8 mouse cellular contexts compared by ENCODE assay signal in genomic region chr11:44469646-44470431, GRCm38 (mm10). TPM values are rescaled to one million over a fixed set of nuclear protein-coding genes. Genes with fewer than 3 reads are reported as not detected.
DNase-seq lines count a peak whose midpoint lies in the region; ATAC-seq and TF ChIP-seq lines count a peak whose summit lies in the region.

No protein-coding gene starts in this region.

- no peaks in the 10 kb centered on the region for H3K9me3 ChIP-seq in limb, embryonic 12.5 days

- DNase-seq in left cerebral cortex, adult 2 months (ENCODE audit: extremely low spot score in 1 of 2, low spot score in 2 of 2), result no peak
- no peak for DNase-seq in left cerebral cortex, postnatal 4 days
- DNase-seq in MN1 (ENCODE audit: low spot score), result peak; percentile 77
- peak; percentile 82 for DNase-seq in naive thymus-derived CD4-positive, alpha-beta T cell, adult 2 months (ENCODE audit: low read depth)
- DNase-seq in frontal cortex, postnatal 36 days (ENCODE audit: low spot score in 2 of 2), result no peak
- DNase-seq in ovary, postnatal 10 days (ENCODE audit: low spot score), result no peak

- H3K4me1 ChIP-seq in limb, embryonic 12.5 days (replicated peaks), result peaks cover 18% of the 10 kb centered on the region

- peak overlapping the region; percentile 92 for H3K4me2 ChIP-seq in limb, embryonic 12.5 days

- intact Hi-C loops in left cerebral cortex, adult 2 months (cut with DNase I), result loop anchor here (1.0 to 5.0 kb wide), 2 partner anchors 48 to 92 kb away; partner anchors contain the start of gene Rnf145
- intact Hi-C loops in left cerebral cortex, postnatal 4 days (cut with DNase I), result loop anchor here (5.0 to 10.0 kb wide), 2 partner anchors 47 to 135 kb away; partner anchors contain the start of gene Rnf145

- H3K9ac ChIP-seq in limb, embryonic 12.5 days (replicated peaks), result peak overlapping the region; percentile 84

- no peaks in the 10 kb centered on the region for H3K27me3 ChIP-seq in limb, embryonic 12.5 days

- no peak for TF ChIP-seq CTCF in left cerebral cortex, adult 2 months (IDR thresholded peaks at IDR 0.05)

- peaks cover 13% of the 10 kb centered on the region; the same call in 1 of the 2 replicates for H3K36me3 ChIP-seq in limb, embryonic 12.5 days

- peak overlapping the region; percentile 92 for H3K4me3 ChIP-seq in left cerebral cortex, adult 2 months
- H3K4me3 ChIP-seq in limb, embryonic 12.5 days (replicated peaks), result peak overlapping the region; percentile 94

- peak; percentile 85 for ATAC-seq in erythroblast, adult 5-6 weeks (replicated peaks; ENCODE audit: low FRiP score, poor library complexity, severe bottlenecking)
- no peak; the same call in none of the 2 replicates for ATAC-seq in limb, embryonic 12.5 days (ENCODE audit: insufficient number of reproducible peaks, insufficient read depth, low FRiP score, low TSS enrichment, low read depth)

- WGBS in limb, embryonic 12.5 days, result under 1% methylated on average over 59 of the region's 59 CpGs

- peak overlapping the region; percentile 94 for H3K27ac ChIP-seq in left cerebral cortex, adult 2 months
- peak overlapping the region; percentile 89 for H3K27ac ChIP-seq in limb, embryonic 12.5 days

RNA-seq across cellular contexts. Expression of gene Ublcp1, which starts 0.5 kb away (rescaled TPM):
- total RNA-seq in left cerebral cortex, adult 2 months (2021), result 10 to 100 TPM; 45.7 to 50.1 TPM
- 10 to 100 TPM; 34.9 to 37.9 TPM for total RNA-seq in left cerebral cortex, postnatal 4 days (2021)
- 224 and 301 TPM in 2 replicates for total RNA-seq in erythroblast, adult 5-6 weeks (2015; ENCODE audit: low replicate concordance)
- 191 and 230 TPM in 2 replicates for total RNA-seq in erythroblast, adult 5-6 weeks (2017; ENCODE audit: low replicate concordance)
- 73.3 and 76.3 TPM in 2 replicates for polyA plus RNA-seq in limb, embryonic 12.5 days (2016; fragmentation: Nextera tagmentation; extraction: Ambion mirVana)

RNA-seq across cellular contexts. Expression of gene Rnf145, which starts 48.9 kb away (rescaled TPM):
- 10 to 100 TPM; 82.0 to 97.8 TPM for total RNA-seq in left cerebral cortex, adult 2 months (2021)
- 100 to 1,000 TPM in 1 of 2 experiments, 10 to 100 TPM in 1; 93.0 to 107 TPM for total RNA-seq in left cerebral cortex, postnatal 4 days (2021)
- 193 and 204 TPM in 2 replicates for total RNA-seq in erythroblast, adult 5-6 weeks (2015; ENCODE audit: low replicate concordance)
- total RNA-seq in erythroblast, adult 5-6 weeks (2017; ENCODE audit: low replicate concordance), result 394 and 452 TPM in 2 replicates
- 91.0 and 91.5 TPM in 2 replicates for polyA plus RNA-seq in limb, embryonic 12.5 days (2016; fragmentation: Nextera tagmentation; extraction: Ambion mirVana)

Comparison
In these comparisons a context has a peak if more than half of its experiments do, and no peak if none do; other contexts are left out.
1. DNase-seq: peak in MN1 (single experiment) and naive thymus-derived CD4-positive, alpha-beta T cell, adult 2 months (single experiment); none in left cerebral cortex, adult 2 months (0 of 2), left cerebral cortex, postnatal 4 days (single experiment), frontal cortex, postnatal 36 days (0 of 2) and ovary, postnatal 10 days (single experiment).